Mouse (Mus musculus) E14TG2a.4 (cell line): ENCODE measurements around the gene Mrpl19.

Experiments used
- CTCF ChIP-seq: conservative IDR thresholded peaks from 2 replicates; pipeline ENCODE4 v1.5.1; 2014; ENCODE audit warnings: low read length
- NANOG ChIP-seq: IDR thresholded peaks from 2 replicates; pipeline ENCODE4 v1.6.1; 2014; ENCODE audit warnings: borderline replicate concordance, low read length, mixed read lengths

DNA sequence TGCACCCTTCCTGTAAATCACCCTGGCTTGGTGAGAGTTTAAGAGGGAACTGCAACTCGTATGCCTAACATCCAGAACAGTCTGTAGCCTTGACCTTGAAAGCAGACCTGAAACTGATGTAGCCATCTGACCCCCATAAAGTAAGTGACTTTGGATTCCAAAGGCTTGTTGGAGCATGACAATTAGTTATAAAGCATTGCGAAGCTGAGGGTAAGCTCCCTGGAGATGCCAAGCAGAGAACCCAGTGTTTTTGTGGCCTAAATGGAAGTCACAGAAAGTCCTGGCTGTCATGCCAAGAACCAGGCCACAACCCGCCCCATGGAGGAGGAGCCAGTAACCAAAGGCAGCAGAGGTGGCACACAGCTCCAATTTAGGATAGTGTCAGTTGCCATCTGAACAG is 21.8 kb upstream of the Mrpl19 start:
- TF ChIP-seq CTCF, result no peak
- no peak for TF ChIP-seq NANOG
